ENCODE assay signal across 8 mouse cellular contexts in genomic region chr1:52149934-52150346, GRCm38 (mm10). TPM values are rescaled to one million over a fixed set of nuclear protein-coding genes. Genes with fewer than 3 reads are reported as not detected.
DNase-seq lines count a peak whose midpoint lies in the region; ATAC-seq and TF ChIP-seq lines count a peak whose summit lies in the region.

No protein-coding gene starts in this region.

- no peak overlapping the region for H3K4me2 ChIP-seq in forebrain, embryonic 13.5 days
- no peak overlapping the region for H3K4me2 ChIP-seq in forebrain, embryonic 11.5 days (ENCODE audit: low read depth, low read length, severe bottlenecking)
- H3K4me2 ChIP-seq in hindbrain, postnatal 0 days (ENCODE audit: low read depth, low read length) = no peak overlapping the region
- peak overlapping the region; percentile 35 for H3K4me2 ChIP-seq in liver, embryonic 15.5 days

- no peaks in the 10 kb centered on the region for H3K27me3 ChIP-seq in forebrain, embryonic 13.5 days
- H3K27me3 ChIP-seq in forebrain, embryonic 11.5 days (ENCODE audit: control insufficient read depth, insufficient read depth, low read length) = no peaks in the 10 kb centered on the region
- no peaks in the 10 kb centered on the region for H3K27me3 ChIP-seq in hindbrain, postnatal 0 days (ENCODE audit: insufficient read depth, low read length)
- H3K27me3 ChIP-seq in liver, embryonic 15.5 days = no peaks in the 10 kb centered on the region

- H3K9me3 ChIP-seq in forebrain, embryonic 13.5 days (replicated peaks) = no peaks in the 10 kb centered on the region
- H3K9me3 ChIP-seq in forebrain, embryonic 11.5 days (ENCODE audit: control insufficient read depth, low read length) = no peaks in the 10 kb centered on the region
- H3K9me3 ChIP-seq in hindbrain, postnatal 0 days (ENCODE audit: low read length) = no peaks in the 10 kb centered on the region
- H3K9me3 ChIP-seq in liver, embryonic 15.5 days (replicated peaks) = no peaks in the 10 kb centered on the region

- no peak overlapping the region for H3K9ac ChIP-seq in forebrain, embryonic 13.5 days
- H3K9ac ChIP-seq in forebrain, embryonic 11.5 days (ENCODE audit: low read length) = no peak overlapping the region
- H3K9ac ChIP-seq in hindbrain, postnatal 0 days (replicated peaks; ENCODE audit: low read length) = no peak overlapping the region
- H3K9ac ChIP-seq in liver, embryonic 15.5 days = no peak overlapping the region

- peak; percentile 79 for ATAC-seq in forebrain, embryonic 13.5 days
- ATAC-seq in forebrain, embryonic 11.5 days (replicated peaks; ENCODE audit: low FRiP score) = no peak
- peak; percentile 74 for ATAC-seq in hindbrain, postnatal 0 days
- ATAC-seq in liver, embryonic 15.5 days (ENCODE audit: insufficient read depth) = peak; percentile 64

- no peak for TF ChIP-seq CTCF in hindbrain, postnatal 0 days (IDR thresholded peaks at IDR 0.05; ENCODE audit: low read depth)

- DNase-seq in forebrain, embryonic 11.5 days (ENCODE audit: low spot score) = no peak
- DNase-seq in cerebellum, adult 18-20 months = peak; percentile 80 to 89
- peak; percentile 47 for DNase-seq in gastrocnemius, postnatal 10 days
- DNase-seq in hindbrain, postnatal 0 days (ENCODE audit: low spot score) = peak; percentile 81
- peak; percentile 57 to 79 for DNase-seq in right cerebral cortex, postnatal 10 days (ENCODE audit: low spot score in 2 of 2)
- DNase-seq in urinary bladder, postnatal 4 days (ENCODE audit: low spot score in 2 of 2) = no peak

- WGBS in forebrain, embryonic 13.5 days = 58% methylated on average over 9 of the region's 9 CpGs
- 63% methylated on average over 9 of the region's 9 CpGs for WGBS in forebrain, embryonic 11.5 days
- WGBS in hindbrain, postnatal 0 days = 42% methylated on average over 9 of the region's 9 CpGs
- WGBS in liver, embryonic 15.5 days (ENCODE audit: insufficient replicate concordance) = 28% methylated on average over 9 of the region's 9 CpGs

- H3K4me1 ChIP-seq in forebrain, embryonic 13.5 days = no peaks in the 10 kb centered on the region; the same call in 1 of the 2 replicates
- no peaks in the 10 kb centered on the region for H3K4me1 ChIP-seq in forebrain, embryonic 11.5 days (replicated peaks; ENCODE audit: control insufficient read depth, insufficient read depth, low read length)
- H3K4me1 ChIP-seq in hindbrain, postnatal 0 days (ENCODE audit: insufficient read depth, low read length) = no peaks in the 10 kb centered on the region; the same call in 1 of the 2 replicates
- peaks cover 19% of the 10 kb centered on the region for H3K4me1 ChIP-seq in liver, embryonic 15.5 days (replicated peaks)

- no peak overlapping the region for H3K4me3 ChIP-seq in forebrain, embryonic 13.5 days
- no peak overlapping the region for H3K4me3 ChIP-seq in forebrain, embryonic 11.5 days (ENCODE audit: low read depth, low read length)
- H3K4me3 ChIP-seq in hindbrain, postnatal 0 days (ENCODE audit: low read length) = no peak overlapping the region
- H3K4me3 ChIP-seq in liver, embryonic 15.5 days (replicated peaks) = no peak overlapping the region

- H3K36me3 ChIP-seq in forebrain, embryonic 13.5 days (ENCODE audit: poor library complexity, severe bottlenecking) = 0 out of 2 replicates have a peak, but pooled peaks cover 3% of the 10 kb centered on the region
- H3K36me3 ChIP-seq in forebrain, embryonic 11.5 days (ENCODE audit: control insufficient read depth, insufficient read depth, low read length) = no peaks in the 10 kb centered on the region
- no peaks in the 10 kb centered on the region for H3K36me3 ChIP-seq in hindbrain, postnatal 0 days (ENCODE audit: insufficient read depth, low read length)
- H3K36me3 ChIP-seq in liver, embryonic 15.5 days (replicated peaks) = peaks cover 69% of the 10 kb centered on the region

- H3K27ac ChIP-seq in forebrain, embryonic 13.5 days = no peak overlapping the region
- no peak overlapping the region for H3K27ac ChIP-seq in forebrain, embryonic 11.5 days (ENCODE audit: low read depth, low read length)
- H3K27ac ChIP-seq in hindbrain, postnatal 0 days = peak overlapping the region; percentile 58; the same call in 1 of the 2 replicates
- H3K27ac ChIP-seq in liver, embryonic 15.5 days (replicated peaks) = no peak overlapping the region; the same call in 1 of the 2 replicates

RNA-seq across cellular contexts. Expression of gene Stat1, which starts 30.7 kb away (rescaled TPM):
- 12.3 and 14.0 TPM in 2 replicates for polyA plus RNA-seq in forebrain, embryonic 13.5 days (2015; fragmentation: Nextera tagmentation; extraction: Ambion mirVana)
- polyA plus RNA-seq in forebrain, embryonic 11.5 days (2014; fragmentation: Nextera tagmentation; extraction: Ambion mirVana) = 15.6 and 17.4 TPM in 2 replicates
- 10 to 100 TPM; 12.5 to 15.4 TPM for total RNA-seq in gastrocnemius, postnatal 10 days (2021)
- total RNA-seq in hindbrain, postnatal 0 days (2014; rRNA removed) = 25.3 and 25.7 TPM in 2 replicates
- 16.6 and 17.0 TPM in 2 replicates for polyA plus RNA-seq in hindbrain, postnatal 0 days (2015; fragmentation: Nextera tagmentation; extraction: Ambion mirVana)
- 24.0 and 26.0 TPM in 2 replicates for polyA plus RNA-seq in liver, embryonic 15.5 days (2015; fragmentation: Nextera tagmentation; extraction: Ambion mirVana)

Comparison
In these comparisons a context has a peak if more than half of its experiments do, and no peak if none do; other contexts are left out.
1. DNase-seq: peak in cerebellum, adult 18-20 months (2 of 2), gastrocnemius, postnatal 10 days (single experiment), hindbrain, postnatal 0 days (single experiment) and right cerebral cortex, postnatal 10 days (2 of 2); none in forebrain, embryonic 11.5 days (single experiment) and urinary bladder, postnatal 4 days (0 of 2).